Mouse (Mus musculus): ENCODE data around the gene Senp7.

DNA sequence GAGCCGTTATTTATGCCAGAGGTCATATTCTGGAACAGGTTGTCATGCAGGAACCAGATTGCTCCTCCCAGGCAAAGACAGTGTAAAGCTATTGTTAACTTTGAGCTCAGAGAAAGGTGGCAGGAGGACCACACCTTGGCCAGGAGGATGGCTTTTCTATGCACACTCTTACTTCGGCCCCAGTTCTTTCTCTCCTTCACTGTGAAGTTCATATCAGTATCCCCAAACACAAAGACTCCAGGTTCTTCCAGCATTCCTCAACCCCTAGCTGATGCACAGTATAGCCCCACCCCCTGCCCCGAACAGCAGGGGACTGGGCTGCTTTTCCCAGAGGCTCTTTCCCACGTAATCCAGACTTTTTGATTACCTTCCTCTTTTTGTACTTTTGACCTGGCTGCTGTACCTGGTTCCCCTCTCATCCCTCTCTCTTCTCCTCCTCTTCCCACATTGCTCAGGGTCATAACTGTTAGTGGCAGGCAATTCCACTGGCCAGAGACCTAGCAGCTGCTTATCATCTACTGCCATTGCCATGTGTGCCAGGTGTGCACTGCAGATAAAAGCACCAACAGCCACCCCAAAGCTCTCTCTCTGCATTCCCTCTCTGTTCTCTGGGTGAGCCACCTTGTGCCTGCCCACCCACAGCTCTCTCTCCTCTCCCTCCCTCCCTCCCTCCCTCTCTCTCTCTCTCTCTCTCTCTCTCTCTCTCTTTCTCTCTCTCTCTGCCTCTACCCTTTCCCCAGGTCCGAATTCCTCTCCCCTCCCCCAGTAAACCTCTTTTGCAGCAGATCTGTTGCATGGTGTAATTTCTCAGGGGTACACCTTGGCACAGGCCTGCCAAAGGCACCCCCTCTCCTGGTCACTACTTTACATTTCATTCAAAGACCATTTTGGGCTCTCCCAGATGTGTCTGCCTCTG lies 23.4 kb downstream of the Senp7 start:
- TF ChIP-seq POLR2A (IDR thresholded peaks at IDR 0.05; ENCODE audit: borderline replicate concordance, extremely low read depth, low read depth, low read length) (no peak), CTCF (IDR thresholded peaks at IDR 0.05; ENCODE audit: insufficient read depth, low read length) (no peak)
